In genomic region chr5:76615276-76615675, GRCm38 (mm10) we compare ENCODE assay signal across 17 mouse cellular contexts. TPM values are rescaled to one million over a fixed set of nuclear protein-coding genes. Genes with fewer than 3 reads are reported as not detected.
DNase-seq lines count a peak whose midpoint lies in the region; TF ChIP-seq lines count a peak whose summit lies in the region.
"Had no signal": no experiment of that assay in that cellular context is flagged by ENCODE, and none has a peak within 500 bp of the region (broad histone marks: within the 10 kb centered on the region; RNA-seq: fewer than 3 reads in every experiment).

No protein-coding gene starts in this region.

- intact Hi-C loops in gastrocnemius, adult 2 months (cut with DNase I): no loop called here

- no peak overlapping the region for H3K27ac ChIP-seq in gastrocnemius, adult 2 months
- H3K27ac ChIP-seq: embryonic facial prominence, embryonic 13.5 days; forebrain, embryonic 15.5 days; hindbrain, embryonic 15.5 days had no signal

- TF ChIP-seq CTCF in gastrocnemius, adult 2 months (IDR thresholded peaks at IDR 0.05): no peak
- TF ChIP-seq CTCF in brain, embryonic 14.5 days (IDR thresholded peaks at IDR 0.05; ENCODE audit: borderline replicate concordance, extremely low read depth, insufficient read depth, insufficient read length): no peak

- no peak for TF ChIP-seq POLR2A in brain, embryonic 14.5 days (IDR thresholded peaks at IDR 0.05; ENCODE audit: borderline replicate concordance, extremely low read depth, insufficient read depth, insufficient read length, poor library complexity, severe bottlenecking)

- DNase-seq in gastrocnemius, adult 2 months: peak; percentile 26
- DNase-seq in gastrocnemius, postnatal 25 days: no peak
- DNase-seq in layer of hippocampus, adult 9-11 months: peak; percentile 35
- no peak for DNase-seq in layer of hippocampus, postnatal 36 days
- peak; percentile 2 for DNase-seq in brain, embryonic 14.5 days (ENCODE audit: low read depth)
- DNase-seq in skeletal muscle tissue, adult 2 months (ENCODE audit: low read depth, low spot score): peak; percentile 9
- no peak for DNase-seq in Muller cell, postnatal 12 days (ENCODE audit: inconsistent ontology term)
- DNase-seq: adrenal gland, adult 8-10 months; adrenal gland, postnatal 36 days; cerebellum, adult 11-12 months; cerebellum, adult 9-10 months; cerebellum, postnatal 25 days; gastrocnemius, postnatal 10 days had no signal

- no peak overlapping the region for H3K4me3 ChIP-seq in gastrocnemius, adult 2 months
- H3K4me3 ChIP-seq: embryonic facial prominence, embryonic 13.5 days; forebrain, embryonic 15.5 days; heart, embryonic 12.5 days; hindbrain, embryonic 15.5 days had no signal

RNA-seq across cellular contexts. Expression of gene Cep135, which starts 26.8 kb away (rescaled TPM):
- 1 to 10 TPM; 1.1 to 1.4 TPM for total RNA-seq in gastrocnemius, adult 2 months (2021)
- 1 to 10 TPM in 1 of 2 experiments, under 1 TPM in 1; 0.97 to 1.4 TPM for total RNA-seq in gastrocnemius, postnatal 25 days (2021)
- total RNA-seq in layer of hippocampus, postnatal 36 days (2021): 1 to 10 TPM; 6.4 to 7.2 TPM
- polyA plus RNA-seq in brain, embryonic 14.5 days (2012; rRNA removed): 6.1 and 6.2 TPM in 2 replicates

RNA-seq across cellular contexts. Expression of gene C530008M17Rik, which starts 41.0 kb away (rescaled TPM):
- total RNA-seq in gastrocnemius, adult 2 months (2021): 1 to 10 TPM; 1.8 to 2.4 TPM
- 1 to 10 TPM; 1.9 to 3.8 TPM for total RNA-seq in gastrocnemius, postnatal 25 days (2021)
- 10 to 100 TPM; 90.0 to 90.5 TPM for total RNA-seq in layer of hippocampus, postnatal 36 days (2021)
- 86.4 and 122 TPM in 2 replicates for polyA plus RNA-seq in brain, embryonic 14.5 days (2012; rRNA removed)

Comparison
In these comparisons a context has a peak if more than half of its experiments do, and no peak if none do; other contexts are left out.
1. DNase-seq: peak in gastrocnemius, adult 2 months (single experiment), layer of hippocampus, adult 9-11 months (single experiment), brain, embryonic 14.5 days (single experiment) and skeletal muscle tissue, adult 2 months (single experiment); none in gastrocnemius, postnatal 25 days (single experiment), layer of hippocampus, postnatal 36 days (0 of 2) and Muller cell, postnatal 12 days (single experiment).
2. RNA of gene C530008M17Rik, which starts 41.0 kb away (total RNA-seq): 90.0 to 90.5 TPM in layer of hippocampus, postnatal 36 days; 1.9 to 3.8 TPM in gastrocnemius, postnatal 25 days and 1.8 to 2.4 TPM in gastrocnemius, adult 2 months; every median in the first group is over 10 times any median in the second.